Mouse (Mus musculus): ENCODE measurements at regions not wholly inside any gene's neighbourhood (a gene's known extent, or its start where the extent isn't known, plus 50 kb on each side); places are given as distances from the start of the nearest gene placed in this dataset.

GRCm38 (mm10) chr5:115790436-115790835 lies 54.6 kb upstream of the Cit start:
- Histone ChIP-seq H3K27ac (replicated peaks; ENCODE audit: low read depth, low read length) (no peak overlapping the region), H3K36me3 (ENCODE audit: control insufficient read depth, insufficient read depth, low read length) (no peaks in the 10 kb centered on the region), H3K9ac (ENCODE audit: low read depth, low read length) (no peak overlapping the region), H3K4me3 (ENCODE audit: low read depth, low read length) (no peak overlapping the region), H3K9me3 (ENCODE audit: control insufficient read depth, low read length) (peaks cover 8% of the 10 kb centered on the region; the same call in 1 of the 2 replicates), H3K27me3 (replicated peaks; ENCODE audit: control insufficient read depth, insufficient read depth, low read length) (no peaks in the 10 kb centered on the region), H3K4me2 (ENCODE audit: low read depth, low read length) (no peak overlapping the region), H3K4me1 (ENCODE audit: control insufficient read depth, insufficient read depth, low read length) (no peaks in the 10 kb centered on the region)
- DNase-seq (ENCODE audit: low spot score) = peak; percentile 63
- ATAC-seq (ENCODE audit: low read depth) = no peak
- WGBS = 8% methylated on average over 3 of the region's 3 CpGs

All from embryonic facial prominence, embryonic 14.5 days (tissue).